Mouse (Mus musculus) small intestine, adult 2 months (tissue): ENCODE data around the gene Cdiptos. TPM values are rescaled to one million over a fixed set of nuclear protein-coding genes. Genes with fewer than 3 reads are reported as not detected.

Source experiments
- H3K27ac ChIP-seq: fragments of 200-500 bp; 2 replicates; pipeline ENCODE4 v1.5.1; 2012; ENCODE audit warnings: low read depth, low read length, control low read depth, inconsistent platforms; ENCODE audit not compliant: insufficient read depth
- H3K27me3 ChIP-seq: fragments of 200-500 bp; 2 replicates; pipeline ENCODE4 v1.6.1; 2012; ENCODE audit warnings: mild to moderate bottlenecking, moderate library complexity, low read length, inconsistent platforms; ENCODE audit not compliant: control insufficient read depth, insufficient read depth
- H3K36me3 ChIP-seq: fragments of 200-500 bp; 2 replicates; pipeline ENCODE4 v1.6.1; 2012; ENCODE audit warnings: mild to moderate bottlenecking, low read length, control low read depth, inconsistent platforms; ENCODE audit not compliant: control insufficient read depth, insufficient read depth
- H3K4me1 ChIP-seq: fragments of 200-500 bp; 2 replicates; pipeline ENCODE4 v1.6.1; 2012; ENCODE audit warnings: low read length, inconsistent platforms, mixed read lengths; ENCODE audit not compliant: control insufficient read depth, insufficient read depth, insufficient read length
- H3K4me3 ChIP-seq: fragments of 200-500 bp; 2 replicates; pipeline ENCODE4 v1.5.1; 2012; ENCODE audit warnings: low read depth, mild to moderate bottlenecking, control low read depth, inconsistent platforms, low read length, moderate library complexity
- CTCF ChIP-seq: fragments of 200-500 bp; IDR thresholded peaks from 2 replicates; pipeline ENCODE4 v1.5.1; 2012; ENCODE audit warnings: low read depth, mild to moderate bottlenecking, control low read depth, inconsistent platforms, low read length, moderate library complexity, mixed read lengths; ENCODE audit not compliant: insufficient replicate concordance, insufficient read length; ENCODE audit errors: extremely low read depth
- POLR2A ChIP-seq: fragments of 200-500 bp; IDR thresholded peaks from 2 replicates; pipeline ENCODE4 v1.6.1; 2012; ENCODE audit warnings: low read depth, mild to moderate bottlenecking, control low read depth, inconsistent platforms, low read length, moderate library complexity
- WGBS: fragments of 180-500 bp; shearing (Covaris S2); methylation state at CpG from one replicate; pipeline ENCODE4 v1.1.7; 2018; 5-methylcytosine and 5-hydroxymethylcytosine counted together
- polyA plus RNA-seq: library from polyadenylated mRNA; depleted of rRNA; stranded (reverse); fragments of >200 nt; gene quantifications from 2 replicates; pipeline ENCODE4 v1.2.3, GENCODE M21; 2012

Cdiptos gene
- polyA plus RNA-seq, 1 experiment = 0.74 TPM

DNA sequence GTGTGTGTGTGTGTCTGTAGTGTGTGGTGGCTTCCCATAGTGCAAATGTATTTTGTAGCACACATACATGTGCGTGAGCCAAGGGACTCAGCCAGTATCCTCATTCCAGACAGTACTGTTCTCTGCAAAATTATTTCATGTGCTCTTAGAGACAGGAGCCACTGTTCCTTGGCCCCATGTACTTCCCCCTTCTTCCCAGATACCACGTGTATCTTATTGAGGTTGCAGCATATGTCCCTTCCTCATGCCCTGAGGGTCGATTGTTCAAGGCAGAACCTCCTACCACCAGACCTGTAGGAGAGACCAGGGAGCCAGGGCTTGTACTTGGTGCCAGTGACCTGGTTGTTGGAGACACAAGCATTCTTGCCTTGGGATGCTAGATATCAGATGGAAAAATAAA, 20.8 kb downstream of the Cdiptos start:
- H3K4me3 ChIP-seq = no peak overlapping the region
- H3K27me3 ChIP-seq = peaks cover 14% of the 10 kb centered on the region
- H3K36me3 ChIP-seq = no peaks in the 10 kb centered on the region
- H3K27ac ChIP-seq = no peak overlapping the region
- 49% methylated on average over 3 of the region's 3 CpGs for WGBS
- H3K4me1 ChIP-seq = no peaks in the 10 kb centered on the region; the same call in 1 of the 2 replicates
- no peak for TF ChIP-seq CTCF

DNA sequence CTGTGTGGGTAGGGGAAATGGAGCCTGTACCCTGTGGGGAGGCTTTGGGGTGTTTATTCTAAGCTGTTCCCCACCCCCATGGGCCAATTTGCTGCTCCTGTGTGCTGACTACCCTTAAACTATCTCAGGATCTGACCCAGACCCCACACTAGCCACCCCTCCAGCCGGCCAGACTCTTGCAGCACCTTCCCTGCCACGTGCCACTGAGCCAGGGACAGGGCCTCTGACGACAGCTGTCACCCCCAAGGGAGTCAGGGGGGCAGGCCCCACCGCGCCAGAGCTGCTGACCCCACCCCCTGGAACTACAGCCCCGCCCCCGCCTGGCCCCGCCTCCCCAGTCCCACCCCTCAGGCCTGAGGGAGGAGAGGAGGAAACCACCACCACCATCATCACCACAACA, 23.3 kb downstream of the Cdiptos start:
- Histone ChIP-seq H3K27ac (no peak overlapping the region), H3K4me3 (no peak overlapping the region), H3K36me3 (no peaks in the 10 kb centered on the region), H3K4me1 (peaks cover 5% of the 10 kb centered on the region), H3K27me3 (peaks cover 19% of the 10 kb centered on the region)
- WGBS = 5% methylated on average over 8 of the region's 8 CpGs
- TF ChIP-seq POLR2A (no peak), CTCF (no peak)

DNA sequence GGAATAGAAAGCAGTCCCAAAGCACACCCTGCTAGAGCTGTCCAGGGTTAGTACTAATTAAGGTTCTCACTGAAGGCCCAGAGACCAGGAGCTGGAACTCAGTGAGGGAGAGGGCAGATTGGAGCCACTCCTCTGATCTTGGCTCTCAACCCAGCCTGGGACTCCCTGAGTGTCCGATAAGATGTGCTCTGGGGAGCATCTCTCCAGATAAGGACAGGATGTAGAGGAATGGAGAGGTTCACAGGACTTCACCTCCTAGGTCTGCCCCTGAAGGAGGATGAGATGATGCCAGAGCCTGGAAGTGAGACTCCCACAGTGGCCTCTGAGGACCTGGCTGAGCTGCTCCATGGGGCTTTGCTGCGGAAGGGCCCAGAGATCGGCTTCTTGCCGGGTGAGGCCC, 24.2 kb downstream of the Cdiptos start:
- WGBS = 39% methylated on average over 4 of the region's 4 CpGs

DNA sequence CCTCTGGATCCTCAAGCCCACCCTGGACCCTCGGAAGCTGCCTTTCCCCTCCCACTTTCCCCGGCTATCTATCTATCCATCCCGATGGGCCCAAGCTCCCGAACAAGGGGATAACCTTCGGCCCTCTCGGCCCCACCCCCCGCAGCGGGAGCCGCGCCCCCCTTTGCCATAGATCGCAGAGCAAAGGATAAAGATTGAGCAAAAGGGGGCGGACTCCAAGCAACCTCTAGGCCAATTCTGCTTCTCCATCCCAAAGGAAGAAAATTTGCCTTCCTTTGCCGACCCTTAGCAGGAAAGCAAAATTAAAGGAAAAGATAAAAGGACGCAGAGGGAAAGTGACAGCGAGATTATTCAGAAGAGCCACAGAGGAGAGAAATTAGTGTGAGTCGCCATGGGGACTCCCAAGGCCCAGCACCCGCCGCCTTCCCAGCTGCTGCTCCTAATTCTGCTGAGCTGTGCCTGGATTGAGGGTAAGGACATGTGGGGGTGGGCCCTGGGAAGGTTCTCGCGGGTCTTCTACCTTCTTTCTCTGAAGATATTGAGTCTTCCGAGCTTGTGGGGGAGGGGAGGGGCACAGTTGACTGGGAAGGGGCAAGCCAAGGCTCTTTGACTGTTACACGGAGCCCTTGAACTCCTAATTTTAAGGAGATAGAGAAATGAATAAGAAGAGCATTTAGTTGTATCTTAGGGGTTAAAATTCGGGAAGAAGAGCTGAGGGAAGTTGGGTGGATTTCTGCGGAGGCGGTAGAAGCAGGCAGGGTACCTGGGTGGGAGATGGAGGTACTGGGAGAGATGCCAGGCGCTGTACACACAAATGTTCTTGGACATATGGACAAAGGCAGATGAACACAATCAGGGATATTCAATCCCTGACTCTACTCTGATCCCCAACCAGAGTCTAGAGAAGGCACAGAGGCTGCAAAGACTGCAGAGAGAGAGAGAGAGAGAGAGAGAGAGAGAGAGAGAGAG, 25.0 kb downstream of the Cdiptos start:
- no peak overlapping the region for H3K27ac ChIP-seq
- H3K4me3 ChIP-seq = 0 out of 2 replicates have a peak overlapping the region, but pooled peaks have one; percentile 5
- WGBS = 14% methylated on average over 26 of the region's 26 CpGs
- TF ChIP-seq POLR2A (no peak), CTCF (no peak)
- peaks cover 5% of the 10 kb centered on the region for H3K4me1 ChIP-seq
- peaks cover 19% of the 10 kb centered on the region for H3K27me3 ChIP-seq
- H3K36me3 ChIP-seq = no peaks in the 10 kb centered on the region

More for the DNA sequence above, 24.2 kb downstream of the Cdiptos start:
- Histone ChIP-seq H3K27me3 (peaks cover 19% of the 10 kb centered on the region), H3K36me3 (no peaks in the 10 kb centered on the region), H3K4me1 (peaks cover 5% of the 10 kb centered on the region), H3K4me3 (no peak overlapping the region), H3K27ac (no peak overlapping the region)
- TF ChIP-seq POLR2A (no peak), CTCF (no peak)

DNA sequence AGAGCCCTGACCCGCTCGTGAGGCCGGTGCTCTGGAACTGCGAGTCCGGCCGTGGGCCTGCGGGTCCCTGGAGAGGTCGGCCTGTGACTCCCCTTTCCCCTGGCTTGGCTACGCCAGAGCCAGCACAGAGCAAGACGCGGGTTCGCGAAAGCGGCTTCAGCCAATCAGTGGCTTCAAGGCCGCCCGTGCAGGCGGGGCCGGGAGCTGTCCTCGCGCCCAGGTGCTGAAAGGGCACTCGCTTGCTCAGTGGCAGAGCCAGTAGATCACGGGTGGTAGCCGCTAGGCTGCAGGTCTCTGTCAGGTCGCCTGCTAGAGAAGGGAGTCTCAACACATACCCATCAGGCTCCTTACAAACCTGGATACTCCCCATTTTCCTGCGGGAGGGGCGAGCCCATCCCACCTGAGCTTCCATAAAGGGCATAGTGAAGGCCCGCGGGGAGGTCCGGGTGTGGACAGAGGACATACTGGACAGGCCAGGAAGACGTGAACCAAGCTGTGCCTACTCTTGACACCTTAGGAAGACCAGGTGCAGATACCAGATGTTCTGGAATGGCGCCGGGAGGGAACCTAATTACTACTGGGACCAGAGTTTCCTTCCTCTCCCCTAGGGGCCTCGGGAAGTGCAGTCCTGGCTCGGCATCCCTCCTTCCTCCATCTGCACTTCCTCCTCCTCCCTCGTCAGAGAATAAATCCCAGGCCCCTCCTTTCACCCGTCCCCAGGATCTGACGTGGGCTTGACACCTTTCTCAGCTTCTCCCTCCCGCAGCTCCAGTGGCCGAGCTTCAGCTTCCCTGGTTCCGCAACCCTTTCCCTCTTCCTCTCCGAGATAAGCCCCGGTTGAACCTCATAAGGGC, 25.9 kb downstream of the Cdiptos start, which contains the start of gene Sez6l2:
TSS of gene Sez6l2 (plus strand) at position 771 of the 854 bp plus-strand sequence.
- peaks cover 7% of the 10 kb centered on the region for H3K4me1 ChIP-seq
- peak within 1 kb of the TSS; percentile 62 for H3K4me3 ChIP-seq
- no peak within 1 kb of the TSS for H3K27ac ChIP-seq
- peaks cover 19% of the 10 kb centered on the region for H3K27me3 ChIP-seq
- TF ChIP-seq CTCF = no peak
- TF ChIP-seq POLR2A = no peak
- H3K36me3 ChIP-seq = peaks cover 3% of the 10 kb centered on the region; the same call in 1 of the 2 replicates
- 2% methylated on average over 42 of the region's 42 CpGs for WGBS

DNA sequence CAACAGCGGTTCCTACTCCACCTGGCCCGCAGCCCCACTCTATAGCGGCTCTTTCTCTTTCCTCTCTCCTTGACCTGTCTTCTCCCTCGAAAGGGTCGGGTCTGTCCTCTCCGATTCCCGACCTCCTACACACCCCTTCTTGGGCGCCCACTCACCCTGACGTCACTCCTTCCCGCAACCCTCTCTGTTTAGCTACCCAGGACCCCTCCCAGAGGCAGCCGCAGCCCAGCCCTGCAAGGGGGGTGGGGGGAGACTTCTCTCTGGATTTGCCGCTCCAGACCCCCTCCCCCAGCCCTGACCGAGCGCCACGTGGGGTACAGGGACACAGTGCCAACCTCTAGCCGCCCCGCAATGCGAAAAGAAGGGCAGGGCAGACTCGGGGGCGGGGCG, 26.5 kb downstream of the Cdiptos start, which contains the start of gene Asphd1:
TSS of gene Asphd1 (minus strand) at position 180 of the 390 bp plus-strand sequence.
- Histone ChIP-seq H3K4me3 (peak within 1 kb of the TSS; percentile 62), H3K4me1 (peaks cover 9% of the 10 kb centered on the region), H3K36me3 (peaks cover 8% of the 10 kb centered on the region; the same call in 1 of the 2 replicates), H3K27me3 (peaks cover 19% of the 10 kb centered on the region), H3K27ac (no peak within 1 kb of the TSS)
- 3% methylated on average over 21 of the region's 21 CpGs for WGBS
- no peak for TF ChIP-seq POLR2A
